Mouse (Mus musculus) left cerebral cortex, postnatal 36 days (tissue): ENCODE data around the gene Arl11. TPM values are rescaled to one million over a fixed set of nuclear protein-coding genes. Genes with fewer than 3 reads are reported as not detected.

Experiments used
- total RNA-seq, 2 experiments: library from RNA; stranded (reverse); gene quantifications; 2 replicates each; pipeline ENCODE4 v1.2.3; 2021

The Arl11 gene
- total RNA-seq, 2 experiments from 2014 or later = 0.27 to 0.35 TPM

Other genes starting within 250 kb of the Arl11 start
- 10 to 100 TPM; 59.9 to 62.8 TPM for gene Sacs, start 171.3 kb upstream of the Arl11 start, total RNA-seq
- gene Sgcg, start 51.3 kb upstream of the Arl11 start, total RNA-seq = not detected
- 1 to 10 TPM; 3.4 to 4.8 TPM for gene Ebpl, start 50.7 kb downstream of the Arl11 start, total RNA-seq
- 10 to 100 TPM; 68.0 to 71.6 TPM for gene Kpna3, start 130.1 kb downstream of the Arl11 start, total RNA-seq
- 10 to 100 TPM; 45.8 to 48.7 TPM for gene Spryd7, start 247.1 kb downstream of the Arl11 start, total RNA-seq